Mouse (Mus musculus) mature B cell (primary cell): Measurements from ENCODE around the gene Ddx3y.

ENCODE experiments used
- in situ Hi-C: fragments of 300-500 bp; cut with MboI; formaldehyde crosslinking; loops from 2 replicates; pipeline ENCODE4 v1.14.3; 2019

The Ddx3y gene

DNA sequence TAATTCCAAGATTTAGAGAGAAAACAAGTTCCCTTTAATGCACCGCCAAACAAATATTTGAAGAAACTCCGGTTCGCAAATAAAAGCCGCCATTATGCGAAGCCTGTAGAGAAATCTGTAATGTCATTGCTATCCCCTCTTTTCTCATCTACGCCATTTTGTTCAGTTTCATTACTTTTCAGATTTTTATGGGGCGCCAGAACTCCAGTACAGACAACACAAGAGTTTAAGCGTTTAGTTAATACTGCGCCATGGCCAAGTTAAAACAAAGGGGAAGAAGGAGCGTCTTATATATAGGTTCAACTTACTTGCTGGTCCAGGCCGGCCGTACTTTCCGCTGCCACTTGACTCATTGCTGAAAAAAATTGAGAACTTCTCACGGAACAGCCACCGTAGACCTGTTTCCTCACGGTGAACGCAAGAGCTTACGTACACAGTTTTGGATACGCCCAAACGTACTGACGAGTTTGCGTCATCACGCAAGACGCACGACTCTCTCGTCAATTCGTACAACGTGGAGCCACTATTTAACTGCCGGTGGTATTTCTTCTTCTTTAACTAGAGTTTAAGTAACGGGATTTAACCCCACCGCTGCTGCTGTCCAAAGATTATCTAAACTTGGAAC lies at the start of gene Ddx3y:
Gene Ddx3y (minus strand): TSS at position 459 of the 625 bp plus-strand sequence.
- in situ Hi-C loops: loop anchor here (10.0 kb wide), 3 partner anchors 61 to 271 kb away; partner anchors contain the start of gene Eif2s3y

GRCm38 (mm10) chrY:1293708-1294107 lies 7.3 kb upstream of the Ddx3y start:
- in situ Hi-C loops: no loop called here

GRCm38 (mm10) chrY:1285735-1286134 lies 694 bp downstream of the Ddx3y start:
- in situ Hi-C loops: loop anchor here (10.0 kb wide), 3 partner anchors 61 to 271 kb away; partner anchors contain the start of gene Eif2s3y

DNA sequence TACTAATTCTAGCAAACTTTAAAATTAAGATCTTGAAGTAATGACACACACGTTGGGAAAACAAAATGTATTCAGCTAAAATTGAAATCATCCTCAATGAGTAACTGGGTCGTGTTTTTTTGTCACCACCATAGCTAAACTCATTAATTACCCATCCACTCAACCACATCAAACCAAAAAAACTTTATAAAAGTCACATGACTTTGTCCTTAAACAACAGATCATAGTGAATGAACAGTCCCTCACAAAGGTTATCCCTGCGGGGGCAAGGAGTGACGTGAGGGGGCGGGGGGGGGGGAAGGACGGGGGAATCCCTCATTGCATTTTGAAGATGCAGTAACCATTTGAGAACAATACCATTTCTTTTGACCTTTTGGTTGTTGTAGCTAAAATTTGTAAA lies 40.3 kb downstream of the Ddx3y start:
- in situ Hi-C loops: loop anchor here (10.0 kb wide), 2 partner anchors 71 to 231 kb away; partner anchors contain the start of gene Eif2s3y

GRCm38 (mm10) chrY:1245426-1245863 lies 41.0 kb downstream of the Ddx3y start, which contains the start of gene Uty:
Gene Uty, minus strand, starts transcription at chrY:1245759.
- in situ Hi-C loops: loop anchor here (10.0 kb wide), 2 partner anchors 71 to 231 kb away; partner anchors contain the start of gene Eif2s3y

DNA sequence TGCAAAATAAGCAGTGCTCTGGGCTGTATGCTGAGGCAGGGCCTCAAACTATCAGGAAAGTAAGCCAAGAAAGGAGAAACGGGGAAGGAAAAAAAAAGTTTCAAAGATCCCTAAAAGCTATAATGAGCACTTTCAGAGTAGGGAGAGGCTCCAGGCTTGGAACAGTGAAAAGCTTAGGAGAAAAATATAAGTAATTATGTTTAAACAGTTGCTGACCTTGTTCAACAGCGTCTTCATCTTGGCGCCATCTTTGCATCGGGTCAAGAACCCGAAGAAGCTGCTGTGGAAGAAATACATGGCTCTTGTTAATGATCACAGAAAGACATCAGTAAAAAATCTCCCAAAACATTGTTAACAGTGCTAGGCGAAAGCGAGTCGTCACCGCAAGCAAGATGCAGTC lies 41.5 kb downstream of the Ddx3y start:
- in situ Hi-C loops: loop anchor here (10.0 kb wide), 2 partner anchors 70 to 230 kb away; partner anchors contain the start of gene Eif2s3y

- in situ Hi-C loops: loop anchor here (10.0 kb wide), 2 partner anchors 70 to 230 kb away; partner anchors contain the start of gene Eif2s3y
Observed at GRCm38 (mm10) chrY:1244421-1244820, 42.0 kb downstream of the Ddx3y start.

DNA sequence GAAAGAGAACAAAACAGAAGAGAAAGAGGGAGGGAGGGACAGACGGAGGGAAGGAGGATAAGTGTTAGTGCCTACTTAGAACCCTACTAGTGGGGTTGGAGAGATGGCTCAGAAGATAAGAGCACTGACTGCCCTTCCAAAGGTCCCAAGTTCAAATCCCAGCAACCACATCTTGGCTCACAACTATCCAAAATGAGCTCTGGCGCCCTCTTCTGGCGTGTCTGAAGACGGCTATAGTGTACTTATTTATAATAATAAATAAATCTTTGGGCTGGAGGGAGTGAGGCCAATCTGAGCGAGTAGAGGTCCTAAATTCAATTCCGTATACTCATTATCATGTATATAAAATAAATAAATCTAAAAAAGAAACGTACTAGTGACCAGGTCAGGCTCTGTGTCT lies 66.4 kb downstream of the Ddx3y start:
- in situ Hi-C loops: loop anchor here (10.0 kb wide), 2 partner anchors 65 to 105 kb away; partner anchors contain the start of gene Ddx3y
